Mouse (Mus musculus): ENCODE measurements around the gene Samd5. TPM values are rescaled to one million over a fixed set of nuclear protein-coding genes. Genes with fewer than 3 reads are reported as not detected.

The Samd5 gene
- polyA plus RNA-seq, 1 experiment = 0.59 TPM

Other genes starting within 250 kb of the Samd5 start
- gene Stxbp5, start 225.9 kb upstream of the Samd5 start, polyA plus RNA-seq (2012; ENCODE audit: insufficient read depth, insufficient read length, missing spikeins) = 6.1 and 8.4 TPM in 2 replicates

Measured in brown adipose tissue, adult 24 weeks (tissue).